Mouse (Mus musculus) right cerebral cortex, postnatal 36 days (tissue): Measurements from ENCODE around the gene Cfap97.
A peak's percentile ranks its signal among the peaks of the same experiment; 100 is the strongest.
"Not testable (repeated sequence)": the region's sequence is repeated elsewhere in the genome, so short reads cannot be mapped to it uniquely, and the experiment has no call there.

Source experiments
- DNase-seq, 2 experiments: peaks; one replicate each; pipeline ENCODE4 v3.0.0; 2022; ENCODE audit warnings: low spot score in 2 of 2, mixed read lengths in 1 of 2

Gene Cfap97

DNA sequence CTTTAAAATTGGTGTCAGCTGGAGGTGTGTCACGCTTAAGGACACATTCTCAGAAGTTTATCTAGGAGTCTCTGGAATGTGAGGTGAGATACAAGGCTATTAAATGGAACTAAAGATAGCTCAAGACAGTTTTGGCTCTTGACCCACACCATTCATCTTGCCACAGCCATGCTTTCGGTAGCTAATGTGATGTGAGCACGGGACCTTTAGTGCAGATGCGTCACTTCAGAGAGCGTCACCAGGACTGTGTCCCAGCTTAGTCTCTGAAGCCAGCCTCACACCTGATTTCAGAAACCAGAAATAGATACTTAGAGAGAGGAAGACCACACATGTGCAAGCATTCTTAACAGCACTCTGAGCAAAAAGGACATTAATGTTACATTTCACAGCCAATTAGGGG lies 75.1 kb downstream of the Cfap97 start:
- no peak for DNase-seq

- not testable (repeated sequence) for DNase-seq
These were observed 80.4 kb downstream of the Cfap97 start for GRCm38 (mm10) chr8:46231968-46232367.

DNA sequence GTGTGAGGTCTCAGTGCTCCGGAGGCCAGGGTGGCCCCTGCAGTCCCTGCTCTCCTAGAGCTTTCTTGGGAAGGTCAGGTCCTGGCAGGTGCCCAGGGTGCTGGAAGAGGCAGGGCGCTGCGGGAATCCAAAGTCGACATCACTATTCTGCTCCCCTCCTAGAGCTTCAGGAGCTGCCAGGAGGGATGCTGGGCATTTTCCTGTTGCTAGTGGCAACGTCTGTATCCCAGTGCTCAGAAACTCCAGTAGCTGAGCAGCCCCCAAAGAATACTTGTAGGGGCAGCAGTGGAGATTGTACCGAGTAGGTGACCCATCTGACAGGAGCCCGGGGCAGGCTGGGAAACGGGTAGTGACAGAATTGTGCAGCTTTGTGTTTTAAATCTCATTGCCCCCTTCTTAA lies 81.2 kb downstream of the Cfap97 start:
- DNase-seq: no peak

DNA sequence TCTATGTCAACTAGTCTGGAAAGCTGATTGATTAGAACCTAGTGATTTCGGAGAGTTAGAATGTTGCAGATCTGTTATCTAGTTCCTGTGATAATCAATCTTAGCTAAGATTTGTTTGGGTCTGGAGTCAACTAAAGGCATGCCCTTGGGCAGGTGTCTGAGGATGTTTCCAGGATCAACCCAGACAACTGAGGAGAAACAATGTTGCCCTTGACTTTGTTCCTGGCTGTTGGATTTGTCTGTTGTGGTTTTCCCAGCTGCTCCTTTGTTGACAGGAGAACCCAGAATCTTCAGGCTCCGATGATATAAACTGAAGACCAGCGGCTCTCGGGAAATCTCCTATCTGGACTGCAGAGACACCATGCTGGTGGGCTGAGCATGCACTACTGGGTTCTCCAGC lies 83.2 kb downstream of the Cfap97 start:
- no peak for DNase-seq

DNA sequence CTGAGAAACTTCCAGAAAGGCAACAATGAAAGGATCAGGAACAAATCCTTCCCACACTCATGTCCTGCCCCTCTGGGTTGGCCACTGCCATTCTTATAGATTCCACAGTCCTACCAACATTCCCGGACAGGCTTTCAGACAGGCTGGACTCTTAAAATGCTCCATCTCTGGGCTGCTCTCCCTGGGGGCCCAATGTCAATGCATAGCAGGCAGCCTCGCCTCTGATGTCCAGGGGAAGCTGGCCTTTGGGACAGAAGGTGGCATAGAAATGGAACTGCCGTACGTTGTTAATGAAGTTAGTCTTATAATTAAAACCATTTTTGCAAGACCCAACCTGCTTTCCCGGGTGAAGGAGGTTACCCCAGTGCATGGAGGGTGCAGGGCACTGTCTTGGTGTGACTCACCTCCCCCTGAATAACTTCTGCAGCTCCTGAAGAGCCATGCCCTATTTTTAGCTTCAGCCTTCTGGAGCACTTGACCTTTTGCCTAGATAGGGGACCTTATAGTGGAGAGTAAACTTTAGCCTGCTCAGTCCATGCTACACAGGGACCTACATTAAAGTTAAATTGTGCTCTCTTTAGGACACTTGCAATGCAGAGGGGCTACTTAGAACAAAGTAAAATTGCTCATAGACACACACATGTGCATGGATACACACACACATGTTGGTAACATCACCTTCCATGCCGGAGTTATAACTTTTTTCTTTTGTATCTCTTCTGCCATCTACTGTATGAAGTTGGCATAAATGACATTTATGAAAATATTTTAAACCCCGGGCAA lies 85.1 kb downstream of the Cfap97 start:
- DNase-seq: no peak

DNA sequence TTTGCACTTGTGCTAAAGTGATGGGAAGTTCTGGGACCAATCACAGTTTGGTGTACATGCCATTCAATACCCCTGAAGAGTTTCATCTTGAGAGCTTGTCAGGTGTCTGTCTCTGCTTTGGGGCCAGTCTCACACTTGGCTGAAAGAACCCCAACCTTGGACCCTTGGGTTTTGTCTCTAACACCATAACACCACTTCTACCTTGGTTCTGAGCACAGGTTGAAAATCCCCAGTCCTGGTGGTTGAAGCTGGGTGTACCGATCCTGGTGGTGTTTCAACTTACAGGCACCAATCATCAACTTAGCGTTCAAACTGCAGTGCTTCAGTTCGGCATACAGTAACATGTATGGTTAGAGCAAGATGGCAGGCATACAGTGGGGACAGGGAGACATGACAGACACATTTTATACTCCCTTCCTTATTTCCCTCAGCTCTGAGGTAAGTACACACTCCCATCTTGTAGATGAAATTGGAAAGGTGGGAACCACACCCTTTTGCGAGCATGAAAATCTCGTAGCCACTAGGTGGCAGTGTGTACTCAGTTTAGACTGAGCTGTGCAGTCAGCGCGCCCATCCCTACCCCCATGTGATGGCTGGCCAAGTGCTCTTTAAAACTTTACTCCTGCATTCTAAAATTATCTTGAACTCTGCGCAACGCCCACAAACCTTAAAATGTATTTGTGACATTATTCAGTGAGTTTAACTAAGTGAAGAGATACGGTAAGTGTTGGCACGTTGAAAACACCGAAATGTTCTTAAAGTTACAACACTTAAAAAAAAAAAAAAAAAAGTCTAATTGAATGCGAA lies 90.2 kb downstream of the Cfap97 start:
- peak; percentile 38 to 44 for DNase-seq

- DNase-seq: no peak
These were observed 91.4 kb downstream of the Cfap97 start for GRCm38 (mm10) chr8:46242946-46243345.
